ENCODE assay signal across 31 mouse cellular contexts in the genomic region with DNA sequence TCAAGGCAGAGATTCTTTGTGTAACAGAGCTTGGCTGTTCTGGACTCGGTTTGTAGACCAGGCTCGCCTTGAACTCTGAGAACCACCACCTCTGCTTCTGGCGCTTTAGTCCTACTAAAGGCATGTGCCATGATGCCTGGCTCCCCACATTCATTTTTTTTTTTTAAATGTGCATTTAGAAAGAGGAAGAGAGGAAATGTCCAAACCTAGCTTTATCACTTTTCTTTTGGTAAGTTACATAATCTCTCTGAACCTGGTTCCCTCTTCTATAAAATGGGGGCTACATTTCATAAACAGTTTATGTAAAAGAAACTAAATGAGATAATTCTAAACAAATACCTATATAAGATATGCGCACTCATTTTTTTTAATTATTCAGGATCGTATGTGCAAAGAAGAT. TPM values are rescaled to one million over a fixed set of nuclear protein-coding genes. Genes with fewer than 3 reads are reported as not detected.
DNase-seq lines count a peak whose midpoint lies in the region; ATAC-seq and TF ChIP-seq lines count a peak whose summit lies in the region.
"Had no signal": no experiment of that assay in that cellular context is flagged by ENCODE, and none has a peak within 500 bp of the region (broad histone marks: within the 10 kb centered on the region; RNA-seq: fewer than 3 reads in every experiment).

No protein-coding gene starts in this region.

- TF ChIP-seq POLR2A in MEL (IDR thresholded peaks at IDR 0.05; ENCODE audit: control insufficient read depth in 1 of 2, insufficient read depth in 1 of 2, low read depth in 1 of 2, low read length in 2 of 2, poor library complexity in 1 of 2): no peak

- H3K27ac ChIP-seq in MEL (ENCODE audit: control insufficient read depth, low read depth, low read length): peak overlapping the region; percentile 52
- H3K27ac ChIP-seq in liver, embryonic 14.5 days: no peak overlapping the region
- H3K27ac ChIP-seq in liver, postnatal 0 days (ENCODE audit: low read depth): no peak overlapping the region; the same call in 1 of the 2 replicates
- H3K27ac ChIP-seq: forebrain, embryonic 10.5 days; forebrain, embryonic 13.5 days; heart, embryonic 15.5 days; hindbrain, embryonic 14.5 days; hindbrain, postnatal 0 days had no signal

- peak overlapping the region; percentile 21 for H3K9ac ChIP-seq in MEL (ENCODE audit: control insufficient read depth, low read depth, low read length, poor library complexity, severe bottlenecking)
- no peak overlapping the region for H3K9ac ChIP-seq in liver, embryonic 14.5 days (replicated peaks)
- H3K9ac ChIP-seq in liver, postnatal 0 days (replicated peaks): 0 out of 2 replicates have a peak overlapping the region, but pooled peaks have one; percentile 16
- H3K9ac ChIP-seq: forebrain, embryonic 13.5 days; heart, embryonic 12.5 days; heart, embryonic 15.5 days; hindbrain, embryonic 14.5 days had no signal

- TF ChIP-seq RAD21 in MEL (IDR thresholded peaks at IDR 0.05; ENCODE audit: low read depth, low read length): no peak; the same call in 1 of the 2 replicates

- H3K36me3 ChIP-seq in MEL (ENCODE audit: control insufficient read depth in 1 of 2, insufficient read depth in 2 of 2, low read length in 2 of 2): peaks cover 44 to 52% of the 10 kb centered on the region in 2 experiments
- H3K36me3 ChIP-seq in liver, embryonic 14.5 days (replicated peaks; ENCODE audit: control insufficient read depth, insufficient read depth, low read depth): peaks cover 5% of the 10 kb centered on the region; the same call in 1 of the 2 replicates
- peaks cover 41% of the 10 kb centered on the region for H3K36me3 ChIP-seq in liver, postnatal 0 days (replicated peaks; ENCODE audit: insufficient read depth, low read length)
- H3K36me3 ChIP-seq: heart, embryonic 15.5 days had no signal

- peaks cover 25% of the 10 kb centered on the region in 2 experiments for H3K4me1 ChIP-seq in MEL (ENCODE audit: control insufficient read depth in 1 of 2, insufficient read depth in 2 of 2, low read length in 2 of 2)
- peaks cover 25 to 28% of the 10 kb centered on the region in 2 experiments for H3K4me1 ChIP-seq in liver, embryonic 14.5 days (replicated peaks; ENCODE audit: control insufficient read depth in 2 of 2, insufficient read depth in 2 of 2, low read length in 1 of 2)
- H3K4me1 ChIP-seq in liver, postnatal 0 days (ENCODE audit: insufficient read depth): peaks cover 18% of the 10 kb centered on the region

- H3K4me2 ChIP-seq in liver, embryonic 14.5 days (ENCODE audit: low read depth): peak overlapping the region; percentile 40
- peak overlapping the region; percentile 22; the same call in 1 of the 2 replicates for H3K4me2 ChIP-seq in liver, postnatal 0 days (ENCODE audit: low read depth, low read length)
- H3K4me2 ChIP-seq: forebrain, embryonic 13.5 days; heart, embryonic 12.5 days; heart, embryonic 15.5 days; hindbrain, embryonic 14.5 days had no signal

- no peak for TF ChIP-seq CTCF in MEL (IDR thresholded peaks at IDR 0.05 in 2 of 3, conservative IDR thresholded peaks at IDR 0.05 in 1 of 3; ENCODE audit: control insufficient read depth in 1 of 3, insufficient read depth in 1 of 3, low read depth in 2 of 3, low read length in 3 of 3, poor library complexity in 1 of 3, severe bottlenecking in 1 of 3)
- no peak for TF ChIP-seq CTCF in liver, embryonic 14.5 days (IDR thresholded peaks at IDR 0.05; ENCODE audit: low read depth)
- TF ChIP-seq CTCF in liver, postnatal 0 days (IDR thresholded peaks at IDR 0.05; ENCODE audit: low read depth): no peak

- H3K79me2 ChIP-seq in MEL (ENCODE audit: control insufficient read depth, insufficient read depth, low read length, poor library complexity): peaks cover 79% of the 10 kb centered on the region

- 77% methylated on average over 5 of the region's 5 CpGs for WGBS in liver, embryonic 14.5 days (ENCODE audit: insufficient replicate concordance)
- 80% methylated on average over 5 of the region's 5 CpGs for WGBS in liver, postnatal 0 days (ENCODE audit: insufficient replicate concordance)

- no peaks in the 10 kb centered on the region for H3K27me3 ChIP-seq in MEL (ENCODE audit: control insufficient read depth in 1 of 2, insufficient read depth in 2 of 2, low read length in 2 of 2)
- H3K27me3 ChIP-seq in liver, embryonic 14.5 days (ENCODE audit: control insufficient read depth, insufficient read depth, low read length): no peaks in the 10 kb centered on the region
- H3K27me3 ChIP-seq in liver, postnatal 0 days (ENCODE audit: insufficient read depth, low read length): no peaks in the 10 kb centered on the region
- H3K27me3 ChIP-seq: CH12.LX; forebrain, embryonic 13.5 days; heart, embryonic 12.5 days; heart, embryonic 15.5 days had no signal

- ATAC-seq in granulocyte monocyte progenitor cell, adult 5-6 weeks (replicated peaks; ENCODE audit: poor library complexity, severe bottlenecking): peak; percentile 49
- no peak for ATAC-seq in liver, embryonic 14.5 days (ENCODE audit: insufficient read depth)
- no peak for ATAC-seq in liver, postnatal 0 days
- ATAC-seq: forebrain, embryonic 13.5 days; forebrain, embryonic 16.5 days; hindbrain, postnatal 0 days; inflammation-experienced regulatory T-cells, adult 6 months had no signal

- H3K9me3 ChIP-seq in MEL (replicated peaks; ENCODE audit: insufficient read depth, low read length): no peaks in the 10 kb centered on the region
- no peaks in the 10 kb centered on the region for H3K9me3 ChIP-seq in liver, embryonic 14.5 days (ENCODE audit: control insufficient read depth, low read length)
- H3K9me3 ChIP-seq in liver, postnatal 0 days (ENCODE audit: low read length): no peaks in the 10 kb centered on the region
- H3K9me3 ChIP-seq: forebrain, embryonic 10.5 days; forebrain, embryonic 13.5 days; G1E; heart, embryonic 12.5 days; heart, embryonic 15.5 days had no signal

- TF ChIP-seq EP300 in MEL (IDR thresholded peaks at IDR 0.05; ENCODE audit: low read depth in 1 of 2, low read length in 2 of 2): peak; percentile 49 to 71; a peak in 3 of 4 replicates
- TF ChIP-seq EP300 in liver, embryonic 14.5 days (IDR thresholded peaks at IDR 0.05; ENCODE audit: low read depth): no peak
- TF ChIP-seq EP300 in liver, postnatal 0 days (IDR thresholded peaks at IDR 0.05; ENCODE audit: low read depth): no peak; the same call in 1 of the 2 replicates

- H3K4me3 ChIP-seq in MEL (ENCODE audit: control insufficient read depth in 1 of 2, insufficient read depth in 1 of 2, low read depth in 2 of 2, low read length in 2 of 2): peak overlapping the region in 1 of 2 experiments; percentile 12; a peak in 2 of 4 replicates
- no peak overlapping the region for H3K4me3 ChIP-seq in liver, embryonic 14.5 days (ENCODE audit: insufficient read depth in 1 of 2, low read depth in 2 of 2, low read length in 2 of 2)
- H3K4me3 ChIP-seq in liver, postnatal 0 days (ENCODE audit: low read depth, low read length): no peak overlapping the region
- H3K4me3 ChIP-seq: forebrain, embryonic 10.5 days; forebrain, embryonic 13.5 days; heart, embryonic 12.5 days; heart, embryonic 15.5 days had no signal

- peak; percentile 60 for DNase-seq in MEL (ENCODE audit: low read depth, low spot score)
- no peak for DNase-seq in liver, embryonic 14.5 days (ENCODE audit: low read depth in 3 of 3, low spot score in 3 of 3)
- DNase-seq in liver, postnatal 0 days: no peak
- no peak for DNase-seq in thymus, postnatal 14 days
- DNase-seq in B cell, adult 2 months: no peak
- DNase-seq: adrenal gland, adult 2 months; adrenal gland, postnatal 14 days; cerebellum, adult 11-12 months; cerebellum, adult 8-10 months; cerebellum, postnatal 10 days; gastrocnemius, postnatal 10 days; gastrocnemius, postnatal 36 days; heart, adult 18-20 months; heart, postnatal 10 days; heart, postnatal 36 days had no signal

TF ChIP-seq in MEL, 35 proteins besides CTCF, POLR2A, EP300 and RAD21 (continues in another document):
- TF ChIP-seq USF2 (IDR thresholded peaks at IDR 0.05; ENCODE audit: borderline replicate concordance in 1 of 2, insufficient read depth in 1 of 2, low read depth in 1 of 2, low read length in 2 of 2) (no peak), GATA1 (IDR thresholded peaks at IDR 0.05; ENCODE audit: low read depth, low read length) (peak; percentile 55; the same call in 1 of the 2 replicates), MEF2A (IDR thresholded peaks at IDR 0.05; ENCODE audit: extremely low read depth, insufficient replicate concordance, low read depth, low read length, poor library complexity, severe bottlenecking) (no peak), POLR2AphosphoS5 (IDR thresholded peaks at IDR 0.05; ENCODE audit: borderline replicate concordance, low read depth, low read length) (no peak), ELF1 (IDR thresholded peaks at IDR 0.05; ENCODE audit: low read depth, low read length) (no peak), MAZ (IDR thresholded peaks at IDR 0.05; ENCODE audit: low read depth, low read length) (no peak), TBP (IDR thresholded peaks at IDR 0.05; ENCODE audit: low read depth, low read length) (no peak), NELFE (IDR thresholded peaks at IDR 0.05; ENCODE audit: low read depth, low read length) (no peak), JUND (IDR thresholded peaks at IDR 0.05; ENCODE audit: low read depth, low read length) (no peak), SIN3A (IDR thresholded peaks at IDR 0.05; ENCODE audit: low read length) (peak; percentile 49; the same call in 1 of the 2 replicates), TAL1 (IDR thresholded peaks at IDR 0.05; ENCODE audit: low read length) (no peak), MAFK (IDR thresholded peaks at IDR 0.05; ENCODE audit: borderline replicate concordance, low read depth, low read length) (no peak)

RNA-seq across cellular contexts. Expression of gene Gm20403, which starts 5.4 kb away (rescaled TPM):
- not detected in 2 replicates for total RNA-seq in MEL (2012; rRNA removed)
- not detected for polyA plus RNA-seq in MEL (2012; ENCODE audit: insufficient read depth in 1 of 2, insufficient read length in 2 of 2, low read depth in 1 of 2, low replicate concordance in 2 of 2, missing spikeins in 1 of 2)
- not detected in 2 replicates for total RNA-seq in granulocyte monocyte progenitor cell, adult 5-6 weeks (2014; fragmentation: Nextera tagmentation)
- total RNA-seq in granulocyte monocyte progenitor cell, adult 5-6 weeks (2017): not detected in 2 replicates
- not detected in 2 replicates for polyA plus RNA-seq in liver, embryonic 14.5 days (2012; rRNA removed)
- polyA plus RNA-seq in liver, embryonic 14.5 days (2014; fragmentation: Nextera tagmentation; extraction: Ambion mirVana): not detected in 2 replicates
- 0.36 and 0.54 TPM in 2 replicates for polyA plus RNA-seq in liver, postnatal 0 days (2015; fragmentation: Nextera tagmentation; extraction: Ambion mirVana)
- total RNA-seq: adrenal gland, adult 2 months; adrenal gland, postnatal 14 days; adrenal gland, postnatal 4 days; CH12.LX; G1E; gastrocnemius, adult 18-20 months; gastrocnemius, postnatal 10 days; gastrocnemius, postnatal 36 days; heart, adult 18-20 months; heart, postnatal 10 days; heart, postnatal 36 days; hindbrain, postnatal 0 days had no signal
- polyA plus RNA-seq: adrenal gland, adult 2 months; embryonic facial prominence, embryonic 11.5 days; embryonic facial prominence, embryonic 14.5 days; forebrain, embryonic 10.5 days; forebrain, embryonic 13.5 days; forebrain, embryonic 16.5 days; heart, embryonic 12.5 days; heart, embryonic 15.5 days; hindbrain, embryonic 11.5 days; hindbrain, embryonic 14.5 days; hindbrain, postnatal 0 days; inflammation-experienced regulatory T-cells, adult 6 months had no signal

RNA-seq across cellular contexts. Expression of gene Baz1a, which starts 33.2 kb away (rescaled TPM):
- total RNA-seq in MEL (2012; rRNA removed): 44.6 and 46.0 TPM in 2 replicates
- 100 to 1,000 TPM in 1 of 2 experiments, 10 to 100 TPM in 1; 39.8 to 203 TPM for polyA plus RNA-seq in MEL (2012; ENCODE audit: insufficient read depth in 1 of 2, insufficient read length in 2 of 2, low read depth in 1 of 2, low replicate concordance in 2 of 2, missing spikeins in 1 of 2)
- 153 and 161 TPM in 2 replicates for total RNA-seq in granulocyte monocyte progenitor cell, adult 5-6 weeks (2014; fragmentation: Nextera tagmentation)
- 156 and 170 TPM in 2 replicates for total RNA-seq in granulocyte monocyte progenitor cell, adult 5-6 weeks (2017)
- polyA plus RNA-seq in liver, embryonic 14.5 days (2012; rRNA removed): 9.6 and 17.7 TPM in 2 replicates
- polyA plus RNA-seq in liver, embryonic 14.5 days (2014; fragmentation: Nextera tagmentation; extraction: Ambion mirVana): 26.4 and 28.0 TPM in 2 replicates
- 16.9 and 18.5 TPM in 2 replicates for polyA plus RNA-seq in liver, postnatal 0 days (2015; fragmentation: Nextera tagmentation; extraction: Ambion mirVana)
